Mouse (Mus musculus) neural tube, embryonic 13.5 days (tissue): ENCODE data around the gene Rasgef1c. TPM values are rescaled to one million over a fixed set of nuclear protein-coding genes. Genes with fewer than 3 reads are reported as not detected.

ENCODE experiments used
- ATAC-seq: fragments of 200-750 bp; cut with Nextera tagmentation; 2 replicates; pipeline ENCODE4 v1.8.0; 2017; ENCODE audit warnings: low read depth, mild to moderate bottlenecking, moderate TSS enrichment, moderate library complexity
- H3K27ac ChIP-seq: fragments of 300-500 bp; sonication (generic); replicated peaks from 2 replicates; pipeline ENCODE4 v1.5.1; 2015; ENCODE audit warnings: moderate library complexity, mild to moderate bottlenecking, inconsistent platforms
- H3K27me3 ChIP-seq: fragments of 300-500 bp; sonication (generic); 2 replicates; pipeline ENCODE4 v1.6.1; 2015; ENCODE audit warnings: mild to moderate bottlenecking, inconsistent platforms
- H3K36me3 ChIP-seq: fragments of 300-500 bp; sonication (generic); 2 replicates; pipeline ENCODE4 v1.6.1; 2015; ENCODE audit warnings: mild to moderate bottlenecking, inconsistent platforms
- H3K4me1 ChIP-seq: fragments of 300-500 bp; sonication (generic); replicated peaks from 2 replicates; pipeline ENCODE4 v1.6.1; 2015; ENCODE audit warnings: inconsistent platforms
- H3K4me2 ChIP-seq: fragments of 300-500 bp; sonication (generic); 2 replicates; pipeline ENCODE4 v1.6.1; 2015; ENCODE audit warnings: inconsistent platforms, mild to moderate bottlenecking, moderate library complexity
- H3K4me3 ChIP-seq: fragments of 300-500 bp; sonication (generic); 2 replicates; pipeline ENCODE4 v1.5.1; 2015; ENCODE audit warnings: mild to moderate bottlenecking, inconsistent platforms
- H3K9ac ChIP-seq: fragments of 300-500 bp; sonication (generic); 2 replicates; pipeline ENCODE4 v1.6.1; 2015; ENCODE audit warnings: moderate library complexity, mild to moderate bottlenecking, inconsistent platforms
- H3K9me3 ChIP-seq: fragments of 300-500 bp; sonication (generic); 2 replicates; pipeline ENCODE4 v1.6.1; 2016; ENCODE audit warnings: inconsistent platforms
- WGBS: fragments of 180-500 bp; shearing (Covaris S2); methylation state at CpG from one replicate; pipeline ENCODE4 v1.1.7; 2015; 5-methylcytosine and 5-hydroxymethylcytosine counted together
- polyA plus RNA-seq: library from polyadenylated mRNA; unstranded; fragments of >200 nt; fragmentation: Nextera tagmentation; extraction: Ambion mirVana; gene quantifications from 2 replicates; pipeline ENCODE4 v1.2.1, GENCODE M21; 2015

Rasgef1c gene
- polyA plus RNA-seq = 17.8 and 18.9 TPM in 2 replicates

DNA sequence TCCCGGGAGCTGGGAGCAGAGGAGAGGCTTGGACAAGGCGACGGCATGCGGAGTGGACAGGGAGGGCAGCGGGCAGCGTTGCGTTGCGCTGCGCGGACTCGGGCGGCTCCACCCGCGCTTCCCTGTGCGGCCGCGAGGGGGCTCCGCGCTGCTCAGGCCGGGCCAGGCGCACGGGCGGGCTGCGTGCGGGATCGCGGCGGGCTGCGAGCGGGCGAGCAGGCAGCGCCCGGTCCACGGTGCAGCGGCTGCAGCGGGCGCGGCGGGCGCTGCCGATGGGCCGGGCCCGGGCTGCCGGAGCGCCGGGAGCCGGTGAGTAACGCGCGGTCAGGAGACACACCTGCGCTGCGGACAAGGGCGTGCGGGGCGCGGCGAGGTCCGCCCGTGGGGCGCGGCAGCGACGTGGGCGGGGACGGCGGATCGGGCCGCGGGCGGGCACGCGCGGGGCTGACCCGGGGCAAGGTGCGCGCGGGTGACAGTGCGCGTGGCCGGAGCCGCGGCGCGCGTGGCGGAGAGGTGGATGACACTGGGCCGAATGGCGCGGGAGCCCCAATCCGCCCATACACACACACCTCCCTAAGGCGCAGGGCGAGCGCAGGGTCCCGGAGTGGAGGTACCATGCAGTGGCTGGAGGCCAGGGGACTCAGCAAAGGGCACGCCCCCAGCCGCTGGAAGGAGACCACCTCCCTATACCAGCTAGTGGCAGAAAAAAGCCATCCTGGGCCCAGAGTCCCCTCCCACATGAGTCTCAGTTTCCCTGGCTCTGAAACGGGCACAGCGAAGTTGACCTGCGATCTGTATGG is at the start of gene Rasgef1c:
Gene Rasgef1c (plus strand): TSS at position 177 of the 800 bp plus-strand sequence.
- Histone ChIP-seq H3K27ac (peak within 1 kb of the TSS; percentile 23; the same call in 1 of the 2 replicates), H3K4me1 (peaks cover 14% of the 10 kb centered on the region), H3K9me3 (peaks cover 7% of the 10 kb centered on the region; the same call in 1 of the 2 replicates), H3K9ac (peak within 1 kb of the TSS; percentile 84), H3K36me3 (0 out of 2 replicates have a peak, but pooled peaks cover 6% of the 10 kb centered on the region), H3K27me3 (peaks cover 45% of the 10 kb centered on the region), H3K4me2 (peak within 1 kb of the TSS; percentile 95), H3K4me3 (peak within 1 kb of the TSS; percentile 67)
- ATAC-seq = peak; percentile 93
- WGBS = 3% methylated on average over 93 of the region's 99 CpGs

DNA sequence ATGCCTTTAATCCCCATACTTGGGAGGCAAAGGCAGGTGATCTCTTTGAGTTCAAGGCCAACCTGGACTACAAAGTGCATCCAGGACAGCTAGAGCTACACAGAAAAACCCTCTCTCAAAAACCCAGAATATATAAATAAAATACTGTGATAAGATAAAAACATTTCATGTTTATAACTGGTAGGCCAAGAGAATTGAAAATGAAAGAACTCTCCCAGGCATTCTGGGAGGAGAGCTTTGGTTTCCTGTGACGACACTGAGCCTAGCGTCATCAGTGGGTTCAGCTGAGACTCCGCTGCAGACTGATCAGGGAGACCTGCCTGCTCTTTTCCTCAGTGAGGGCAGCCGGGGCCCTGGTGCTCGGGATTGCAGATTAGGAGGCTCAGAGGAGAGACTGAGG is 46.5 kb upstream of the Rasgef1c start:
- no peak overlapping the region for H3K27ac ChIP-seq
- H3K36me3 ChIP-seq = peaks cover 42% of the 10 kb centered on the region
- H3K27me3 ChIP-seq = no peaks in the 10 kb centered on the region
- ATAC-seq = no peak
- H3K4me3 ChIP-seq = no peak overlapping the region
- no peak overlapping the region for H3K9ac ChIP-seq
- H3K9me3 ChIP-seq = no peaks in the 10 kb centered on the region
- H3K4me1 ChIP-seq = peaks cover 15% of the 10 kb centered on the region
- 82% methylated on average over 5 of the region's 5 CpGs for WGBS
- no peak overlapping the region for H3K4me2 ChIP-seq

DNA sequence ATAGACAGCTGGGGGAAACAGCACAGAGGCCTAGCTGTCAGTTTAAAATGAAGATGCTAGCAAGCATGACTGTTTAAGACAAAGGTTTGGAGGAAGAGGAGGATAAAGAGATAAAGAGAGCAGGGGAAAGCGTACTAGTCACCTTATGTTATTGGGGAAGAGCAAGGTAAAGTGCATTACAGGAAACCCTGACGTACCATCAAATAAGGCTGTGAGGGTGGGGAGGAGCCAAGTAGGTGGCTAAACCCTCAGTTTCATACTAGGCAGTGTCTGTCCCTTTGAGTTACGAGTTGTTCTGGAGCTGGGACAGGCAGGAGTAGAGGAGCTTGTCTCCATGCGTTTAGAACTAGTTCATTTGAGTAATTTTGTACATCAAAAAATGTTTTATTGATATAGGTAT is 40.5 kb upstream of the Rasgef1c start:
- Histone ChIP-seq H3K4me3 (no peak overlapping the region), H3K4me2 (no peak overlapping the region), H3K9ac (no peak overlapping the region), H3K4me1 (no peaks in the 10 kb centered on the region), H3K36me3 (peaks cover 41% of the 10 kb centered on the region), H3K9me3 (no peaks in the 10 kb centered on the region), H3K27ac (no peak overlapping the region), H3K27me3 (no peaks in the 10 kb centered on the region)
- WGBS = 87% methylated on average over 4 of the region's 4 CpGs
- no peak for ATAC-seq

DNA sequence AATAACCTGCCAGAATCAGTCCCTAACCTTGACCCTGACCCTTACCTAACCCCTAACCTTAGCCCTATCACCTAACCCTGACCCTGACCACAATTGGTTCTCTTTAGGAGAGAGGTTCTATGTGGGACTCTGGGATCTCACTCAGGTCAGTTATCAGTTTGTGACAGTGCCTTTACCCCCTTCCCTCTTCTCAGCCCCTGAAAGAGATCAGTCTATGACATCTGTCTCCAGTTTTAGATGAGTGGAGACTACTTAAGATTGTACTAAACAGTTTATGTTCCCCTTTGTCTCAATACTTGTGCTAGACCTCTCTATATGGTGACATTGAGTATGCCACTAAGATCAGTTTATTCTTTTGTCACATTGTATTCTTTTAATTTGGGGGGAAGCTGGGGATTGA is 37.7 kb upstream of the Rasgef1c start:
- Histone ChIP-seq H3K4me2 (no peak overlapping the region), H3K27me3 (no peaks in the 10 kb centered on the region), H3K4me1 (no peaks in the 10 kb centered on the region), H3K27ac (no peak overlapping the region), H3K9ac (no peak overlapping the region), H3K4me3 (no peak overlapping the region), H3K9me3 (no peaks in the 10 kb centered on the region), H3K36me3 (peaks cover 40% of the 10 kb centered on the region)
- no peak for ATAC-seq

DNA sequence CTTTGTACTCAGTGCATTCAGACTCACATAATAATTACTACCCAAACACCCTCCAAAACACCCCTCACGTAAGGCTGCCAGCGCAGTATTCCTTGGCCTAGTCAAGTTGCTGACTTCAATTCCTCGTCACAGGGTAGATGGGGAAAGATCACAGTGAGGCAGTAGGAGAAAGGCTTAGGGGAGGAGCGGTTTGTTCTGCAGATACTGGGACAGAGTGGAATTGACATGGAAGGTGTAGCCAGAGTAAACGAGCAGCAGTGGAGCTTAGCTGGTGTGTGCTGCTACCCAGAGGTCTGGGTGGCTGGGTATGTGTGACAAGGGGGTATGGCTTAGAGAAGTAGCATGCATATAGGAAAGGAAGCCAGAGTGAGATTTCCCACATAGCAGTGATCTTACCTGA is 34.3 kb upstream of the Rasgef1c start:
- H3K36me3 ChIP-seq = peaks cover 52% of the 10 kb centered on the region
- no peaks in the 10 kb centered on the region for H3K4me1 ChIP-seq
- H3K9ac ChIP-seq = no peak overlapping the region
- no peaks in the 10 kb centered on the region for H3K9me3 ChIP-seq
- 89% methylated on average over 5 of the region's 5 CpGs for WGBS
- no peak overlapping the region for H3K4me2 ChIP-seq
- H3K27ac ChIP-seq = no peak overlapping the region
- H3K27me3 ChIP-seq = no peaks in the 10 kb centered on the region
- no peak overlapping the region for H3K4me3 ChIP-seq
- ATAC-seq = no peak

DNA sequence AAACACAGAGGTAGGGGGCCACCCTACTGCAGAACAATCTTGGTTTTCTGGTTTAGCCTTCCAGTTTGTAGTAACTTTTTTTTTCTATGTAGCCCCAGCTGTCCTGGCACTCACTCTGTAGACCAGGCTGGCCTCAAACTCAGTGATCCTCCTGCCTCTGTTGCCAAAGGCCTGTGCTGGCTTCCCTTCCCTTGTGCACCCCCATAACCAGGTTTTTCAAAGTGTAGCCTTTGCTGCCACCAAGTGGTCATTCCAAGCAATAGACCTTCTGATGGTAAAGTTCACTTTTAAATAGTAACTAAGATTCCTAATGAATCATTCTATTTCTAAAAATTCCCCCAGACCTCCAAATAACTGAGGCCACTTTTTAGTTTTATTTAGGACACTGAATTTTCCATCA is 31.9 kb upstream of the Rasgef1c start:
- Histone ChIP-seq H3K27ac (no peak overlapping the region), H3K4me3 (no peak overlapping the region), H3K9me3 (no peaks in the 10 kb centered on the region), H3K9ac (no peak overlapping the region), H3K4me2 (no peak overlapping the region), H3K4me1 (no peaks in the 10 kb centered on the region), H3K27me3 (no peaks in the 10 kb centered on the region), H3K36me3 (peaks cover 58% of the 10 kb centered on the region)
- peak; percentile 64; the same call in 1 of the 2 replicates for ATAC-seq

DNA sequence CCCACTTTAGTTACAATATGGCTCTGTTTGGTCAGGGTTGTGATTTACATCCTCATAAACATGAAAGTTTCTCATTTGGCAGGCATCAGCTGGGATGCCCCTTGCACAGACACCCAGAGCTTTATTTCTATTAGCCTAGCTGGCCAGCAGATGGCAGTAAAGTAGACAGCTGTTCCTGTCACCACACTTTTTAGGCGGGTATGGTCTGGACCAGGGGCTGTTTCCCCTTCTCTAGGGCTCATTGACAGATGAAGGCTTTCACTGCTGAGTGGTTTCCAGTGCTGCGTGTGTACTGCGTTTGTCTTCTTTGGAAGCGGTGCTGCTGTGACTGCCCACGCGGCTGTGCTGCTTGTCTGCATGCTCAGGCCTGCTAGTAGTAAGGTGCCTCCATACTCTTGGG is 29.7 kb upstream of the Rasgef1c start:
- Histone ChIP-seq H3K36me3 (peaks cover 64% of the 10 kb centered on the region), H3K4me3 (no peak overlapping the region), H3K4me2 (no peak overlapping the region), H3K9me3 (no peaks in the 10 kb centered on the region), H3K9ac (no peak overlapping the region), H3K27ac (no peak overlapping the region), H3K4me1 (peaks cover 7% of the 10 kb centered on the region), H3K27me3 (no peaks in the 10 kb centered on the region)
- 58% methylated on average over 6 of the region's 6 CpGs for WGBS
- ATAC-seq = no peak; the same call in 1 of the 2 replicates

DNA sequence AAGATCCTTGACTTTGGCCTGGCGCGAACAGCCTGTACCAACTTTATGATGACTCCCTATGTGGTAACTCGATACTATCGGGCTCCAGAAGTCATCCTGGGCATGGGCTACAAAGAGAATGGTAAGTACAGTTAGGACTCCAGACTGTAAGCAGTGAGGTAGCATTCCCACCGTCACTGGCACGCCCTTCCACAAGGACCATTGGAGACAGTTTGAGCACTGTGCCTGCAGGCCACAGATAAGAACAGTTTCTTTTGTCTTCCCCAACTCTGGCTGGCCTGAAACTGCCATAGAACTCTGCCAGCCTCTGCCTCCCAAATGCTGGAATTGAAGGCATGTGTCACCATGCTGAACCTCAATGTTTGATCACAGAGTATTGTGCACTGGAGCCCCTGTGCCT is 28.9 kb upstream of the Rasgef1c start:
- Histone ChIP-seq H3K4me3 (no peak overlapping the region), H3K27me3 (no peaks in the 10 kb centered on the region), H3K9me3 (no peaks in the 10 kb centered on the region), H3K4me1 (peaks cover 15% of the 10 kb centered on the region), H3K36me3 (peaks cover 56% of the 10 kb centered on the region), H3K4me2 (no peak overlapping the region), H3K27ac (no peak overlapping the region), H3K9ac (no peak overlapping the region)
- 92% methylated on average over 6 of the region's 6 CpGs for whole genome bisulfite sequencing
- ATAC-seq = no peak

DNA sequence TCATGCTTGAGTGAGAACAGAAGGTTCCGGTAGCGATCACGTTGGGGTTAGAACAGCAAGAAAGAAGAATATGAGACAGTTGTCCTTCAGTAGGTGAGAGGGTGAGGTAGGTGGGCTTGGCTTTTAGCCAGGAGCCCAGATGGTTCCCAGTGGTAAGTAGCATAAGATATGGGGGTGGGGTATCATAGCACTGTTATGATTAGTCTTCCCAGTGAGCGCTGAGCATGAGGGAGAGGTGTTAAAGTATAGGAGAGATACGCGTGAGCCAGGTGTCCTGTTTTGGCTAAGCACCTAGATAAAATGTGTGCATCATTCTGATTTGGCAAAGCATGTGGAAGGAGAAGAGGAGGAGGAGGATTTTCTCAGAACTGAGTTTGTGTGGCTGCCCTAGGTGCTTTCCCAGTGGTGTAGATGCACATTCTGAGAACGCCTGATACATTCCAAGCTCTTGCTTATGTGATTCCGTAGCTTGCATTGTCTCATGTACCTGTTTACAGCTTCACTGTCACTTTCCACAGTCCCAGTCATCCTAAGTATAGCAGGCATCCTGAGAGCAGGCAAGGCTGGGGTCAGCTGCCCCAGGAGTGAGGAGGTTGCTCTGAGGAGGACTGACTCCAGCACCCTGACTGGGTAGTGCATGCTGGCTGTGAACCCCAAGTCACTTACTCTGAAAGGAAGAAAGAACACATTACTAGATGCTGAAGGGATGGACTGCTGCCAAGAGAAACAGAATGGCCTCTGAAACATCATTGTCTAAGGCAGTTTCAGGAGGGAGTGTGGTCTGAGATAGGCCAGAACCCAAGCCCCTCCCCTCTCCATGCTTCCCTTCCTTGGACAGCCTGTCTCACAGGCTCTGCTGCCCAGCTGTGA is 24.5 kb upstream of the Rasgef1c start:
- ATAC-seq = peak; percentile 43
- peaks cover 57% of the 10 kb centered on the region for H3K36me3 ChIP-seq
- no peaks in the 10 kb centered on the region for H3K27me3 ChIP-seq
- H3K9me3 ChIP-seq = no peaks in the 10 kb centered on the region
- H3K27ac ChIP-seq = 0 out of 2 replicates have a peak overlapping the region, but pooled peaks have one; percentile 7
- H3K4me1 ChIP-seq = peaks cover 15% of the 10 kb centered on the region
- 79% methylated on average over 8 of the region's 8 CpGs for WGBS
- H3K4me2 ChIP-seq = no peak overlapping the region
- no peak overlapping the region for H3K9ac ChIP-seq
- no peak overlapping the region for H3K4me3 ChIP-seq

DNA sequence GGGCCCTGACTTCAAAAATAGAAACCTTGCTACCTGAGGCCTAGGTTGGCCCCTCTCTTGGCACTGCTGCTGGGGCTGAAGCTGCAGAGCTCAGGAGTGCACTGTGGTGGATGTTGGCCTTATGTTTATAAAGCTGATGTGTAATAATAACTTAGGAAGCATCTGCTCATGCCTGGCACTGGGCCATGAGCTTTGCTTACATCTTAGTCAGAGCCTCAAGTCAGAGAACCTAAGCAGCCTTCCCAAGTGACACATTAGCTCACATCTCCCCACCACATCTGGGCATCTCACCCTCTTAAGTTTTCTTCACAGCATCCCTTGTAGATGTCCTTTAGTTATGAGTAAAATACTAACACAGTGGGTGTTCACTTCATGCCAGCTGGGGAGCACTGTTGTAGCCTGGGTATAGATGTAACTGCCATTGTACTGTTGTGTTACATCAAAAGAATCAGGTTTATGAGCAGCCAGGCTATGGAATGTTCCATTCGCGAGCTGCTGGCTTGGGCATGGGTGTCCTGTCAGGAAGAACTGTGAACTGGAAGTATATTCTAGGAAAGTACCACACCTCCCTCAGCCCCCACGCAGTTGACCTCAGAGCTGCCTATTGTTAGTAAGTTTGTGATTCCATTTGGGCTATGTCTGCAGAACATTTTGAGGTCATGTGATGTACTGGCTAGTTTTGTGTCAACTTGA is 21.5 kb upstream of the Rasgef1c start:
- no peaks in the 10 kb centered on the region for H3K27me3 ChIP-seq
- no peak overlapping the region for H3K27ac ChIP-seq
- H3K36me3 ChIP-seq = peaks cover 60% of the 10 kb centered on the region
- H3K4me2 ChIP-seq = no peak overlapping the region
- no peak overlapping the region for H3K4me3 ChIP-seq
- no peak for ATAC-seq
- no peak overlapping the region for H3K9ac ChIP-seq
- H3K9me3 ChIP-seq = no peaks in the 10 kb centered on the region
- H3K4me1 ChIP-seq = peaks cover 15% of the 10 kb centered on the region
- 93% methylated on average over 3 of the region's 3 CpGs for WGBS

DNA sequence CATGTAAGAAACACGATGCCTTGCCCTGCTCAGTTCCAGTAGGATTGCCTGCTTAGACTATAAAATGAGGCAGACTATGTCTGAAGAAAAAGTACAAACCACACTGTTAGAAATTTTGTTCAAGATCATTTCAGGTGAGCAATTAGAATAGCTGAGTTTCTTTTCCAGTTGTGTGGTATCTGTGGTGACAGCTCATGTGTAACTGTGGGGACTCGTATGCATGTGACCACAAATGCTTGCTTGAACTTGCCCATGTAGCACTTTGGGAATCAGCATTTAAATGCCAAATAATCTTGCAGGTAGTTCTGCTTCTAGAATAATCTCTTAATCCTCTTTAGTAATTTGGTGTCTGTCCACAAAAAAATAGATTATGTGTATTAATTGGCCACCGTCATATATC is 18.2 kb upstream of the Rasgef1c start:
- Histone ChIP-seq H3K4me3 (no peak overlapping the region), H3K4me2 (no peak overlapping the region), H3K27ac (no peak overlapping the region), H3K9ac (no peak overlapping the region), H3K4me1 (no peaks in the 10 kb centered on the region), H3K9me3 (no peaks in the 10 kb centered on the region), H3K36me3 (peaks cover 53% of the 10 kb centered on the region), H3K27me3 (no peaks in the 10 kb centered on the region)
- ATAC-seq = no peak
- 95% methylated on average over 3 of the region's 3 CpGs for WGBS

DNA sequence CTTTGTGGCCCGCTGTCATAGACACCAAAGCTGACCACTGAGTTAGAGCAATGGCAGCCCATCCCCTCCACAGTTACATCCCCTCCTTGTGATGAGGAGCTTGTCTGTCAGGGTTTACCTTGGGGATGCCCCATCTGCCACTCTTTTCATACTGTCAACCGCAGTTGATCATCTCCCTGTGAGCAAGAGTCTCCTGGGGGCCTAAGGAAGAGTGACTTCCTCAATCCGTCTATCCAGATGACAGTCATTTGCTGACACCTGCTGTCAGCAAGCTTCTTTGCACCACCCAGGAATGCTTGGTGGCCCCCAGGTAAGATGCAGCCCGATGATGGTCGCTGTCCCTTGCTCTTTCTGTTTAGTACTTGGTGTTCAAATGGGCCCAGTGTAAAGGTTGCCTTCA is 13.2 kb upstream of the Rasgef1c start:
- no peak for ATAC-seq
- WGBS = 83% methylated on average over 5 of the region's 5 CpGs
- no peaks in the 10 kb centered on the region for H3K4me1 ChIP-seq
- H3K4me3 ChIP-seq = no peak overlapping the region
- peaks cover 32% of the 10 kb centered on the region for H3K36me3 ChIP-seq
- H3K9ac ChIP-seq = no peak overlapping the region
- no peak overlapping the region for H3K27ac ChIP-seq
- no peaks in the 10 kb centered on the region for H3K9me3 ChIP-seq
- H3K27me3 ChIP-seq = no peaks in the 10 kb centered on the region
- no peak overlapping the region for H3K4me2 ChIP-seq
